Mouse (Mus musculus) kidney, embryonic 15.5 days (tissue): Measurements from ENCODE around the gene Gstm3. TPM values are rescaled to one million over a fixed set of nuclear protein-coding genes. Genes with fewer than 3 reads are reported as not detected.
"Not testable (repeated sequence)": the region's sequence is repeated elsewhere in the genome, so short reads cannot be mapped to it uniquely, and the experiment has no call there.

Source experiments
- ATAC-seq: fragments of 200-750 bp; cut with Nextera tagmentation; replicated peaks from 2 replicates; pipeline ENCODE4 v1.8.0; 2017; ENCODE audit warnings: moderate TSS enrichment; ENCODE audit not compliant: low FRiP score
- H3K27ac ChIP-seq: fragments of 300-500 bp; sonication (generic); 2 replicates; pipeline ENCODE4 v1.5.1; 2015; ENCODE audit warnings: mild to moderate bottlenecking, inconsistent platforms
- H3K27me3 ChIP-seq: fragments of 300-500 bp; sonication (generic); 2 replicates; pipeline ENCODE4 v1.6.1; 2015; ENCODE audit warnings: inconsistent platforms
- H3K36me3 ChIP-seq: fragments of 300-500 bp; sonication (generic); 2 replicates; pipeline ENCODE4 v1.6.1; 2015; ENCODE audit warnings: inconsistent platforms
- H3K4me1 ChIP-seq: fragments of 300-500 bp; sonication (generic); 2 replicates; pipeline ENCODE4 v1.6.1; 2015; ENCODE audit warnings: inconsistent platforms
- H3K4me2 ChIP-seq: fragments of 300-500 bp; sonication (generic); 2 replicates; pipeline ENCODE4 v1.6.1; 2015; ENCODE audit warnings: moderate library complexity, mild to moderate bottlenecking, inconsistent platforms
- H3K4me3 ChIP-seq: fragments of 300-500 bp; sonication (generic); replicated peaks from 2 replicates; pipeline ENCODE4 v1.5.1; 2015; ENCODE audit warnings: mild to moderate bottlenecking, inconsistent platforms
- H3K9ac ChIP-seq: fragments of 300-500 bp; sonication (generic); 2 replicates; pipeline ENCODE4 v1.6.1; 2015; ENCODE audit warnings: mild to moderate bottlenecking, inconsistent platforms
- H3K9me3 ChIP-seq: fragments of 300-500 bp; sonication (generic); replicated peaks from 2 replicates; pipeline ENCODE4 v1.6.1; 2016; ENCODE audit warnings: inconsistent platforms
- WGBS: fragments of 180-500 bp; shearing (Covaris S2); methylation state at CpG from one replicate; pipeline ENCODE4 v1.1.7; 2015; ENCODE audit warnings: mixed read lengths; 5-methylcytosine and 5-hydroxymethylcytosine counted together
- polyA plus RNA-seq: library from polyadenylated mRNA; unstranded; fragments of >200 nt; fragmentation: Nextera tagmentation; extraction: Ambion mirVana; gene quantifications from 2 replicates; pipeline ENCODE4 v1.2.1, GENCODE M21; 2015

Gstm3 gene
- polyA plus RNA-seq, 1 experiment from 2014 or later, result 0.66 TPM

- Histone ChIP-seq H3K4me3 (no peak overlapping the region), H3K9ac (no peak overlapping the region), H3K27me3 (no peaks in the 10 kb centered on the region), H3K9me3 (no peaks in the 10 kb centered on the region), H3K4me1 (peaks cover 3% of the 10 kb centered on the region; the same call in 1 of the 2 replicates), H3K27ac (no peak overlapping the region), H3K36me3 (no peaks in the 10 kb centered on the region), H3K4me2 (no peak overlapping the region)
- no peak for ATAC-seq
- WGBS, result over 99% methylated on average over 5 of the region's 5 CpGs
These were observed 2.5 kb downstream of the Gstm3 start for GRCm38 (mm10) chr3:107966631-107967030.

- Histone ChIP-seq H3K9ac (no peak overlapping the region), H3K36me3 (no peaks in the 10 kb centered on the region), H3K4me3 (no peak overlapping the region), H3K4me1 (peaks cover 3% of the 10 kb centered on the region; the same call in 1 of the 2 replicates), H3K27me3 (no peaks in the 10 kb centered on the region), H3K9me3 (no peaks in the 10 kb centered on the region), H3K4me2 (no peak overlapping the region), H3K27ac (no peak overlapping the region)
- ATAC-seq, result no peak
- 52% methylated on average over 1 of the region's 1 CpGs for WGBS
These were observed 3.5 kb downstream of the Gstm3 start for GRCm38 (mm10) chr3:107965592-107965991.

GRCm38 (mm10) chr3:107964656-107965308 lies 4.3 kb downstream of the Gstm3 start:
- Histone ChIP-seq H3K36me3 (no peaks in the 10 kb centered on the region), H3K9me3 (no peaks in the 10 kb centered on the region), H3K4me2 (no peak overlapping the region), H3K4me3 (no peak overlapping the region), H3K4me1 (peaks cover 5% of the 10 kb centered on the region; the same call in 1 of the 2 replicates), H3K27me3 (no peaks in the 10 kb centered on the region), H3K27ac (no peak overlapping the region), H3K9ac (no peak overlapping the region)
- WGBS, result 73% methylated on average over 5 of the region's 5 CpGs
- no peak for ATAC-seq

- 84% methylated on average over 4 of the region's 4 CpGs for WGBS
- Histone ChIP-seq H3K9ac (no peak overlapping the region), H3K4me2 (no peak overlapping the region), H3K4me1 (peaks cover 5% of the 10 kb centered on the region; the same call in 1 of the 2 replicates), H3K9me3 (no peaks in the 10 kb centered on the region), H3K36me3 (no peaks in the 10 kb centered on the region), H3K27ac (no peak overlapping the region), H3K27me3 (no peaks in the 10 kb centered on the region), H3K4me3 (no peak overlapping the region)
- ATAC-seq, result no peak
These were observed 5.1 kb downstream of the Gstm3 start for GRCm38 (mm10) chr3:107964026-107964425.

GRCm38 (mm10) chr3:107955260-107955659 lies 13.8 kb downstream of the Gstm3 start:
- not testable (repeated sequence) for H3K9ac ChIP-seq, H3K9me3 ChIP-seq, H3K4me2 ChIP-seq, ATAC-seq, H3K36me3 ChIP-seq, H3K27me3 ChIP-seq, H3K27ac ChIP-seq, H3K4me3 ChIP-seq
- 90% methylated on average over 9 of the region's 9 CpGs for WGBS
- H3K4me1 ChIP-seq, result peaks cover 13% of the 10 kb centered on the region

- peak; percentile 20; the same call in 1 of the 2 replicates for ATAC-seq
- H3K27ac ChIP-seq, result no peak overlapping the region
- H3K4me1 ChIP-seq, result peaks cover 10% of the 10 kb centered on the region
- H3K4me3 ChIP-seq, result no peak overlapping the region
- H3K9ac ChIP-seq, result no peak overlapping the region
- no peaks in the 10 kb centered on the region for H3K9me3 ChIP-seq
- no peaks in the 10 kb centered on the region; the same call in 1 of the 2 replicates for H3K27me3 ChIP-seq
- H3K4me2 ChIP-seq, result no peak overlapping the region
- no peaks in the 10 kb centered on the region for H3K36me3 ChIP-seq
- 68% methylated on average over 5 of the region's 5 CpGs for WGBS
These were observed 15.2 kb downstream of the Gstm3 start for GRCm38 (mm10) chr3:107953906-107954305.

GRCm38 (mm10) chr3:107953328-107953755 lies 15.7 kb downstream of the Gstm3 start:
- Histone ChIP-seq H3K9ac (no peak overlapping the region), H3K9me3 (no peaks in the 10 kb centered on the region), H3K36me3 (no peaks in the 10 kb centered on the region), H3K4me3 (no peak overlapping the region), H3K4me1 (peaks cover 10% of the 10 kb centered on the region), H3K27ac (no peak overlapping the region), H3K27me3 (no peaks in the 10 kb centered on the region; the same call in 1 of the 2 replicates), H3K4me2 (no peak overlapping the region)
- 24% methylated on average over 6 of the region's 6 CpGs for WGBS
- ATAC-seq, result peak; percentile 79

GRCm38 (mm10) chr3:107950531-107950930 lies 18.6 kb downstream of the Gstm3 start:
- 88% methylated on average over 11 of the region's 11 CpGs for WGBS
- Histone ChIP-seq H3K9me3 (no peaks in the 10 kb centered on the region), H3K4me2 (no peak overlapping the region), H3K4me1 (peaks cover 8% of the 10 kb centered on the region), H3K4me3 (no peak overlapping the region), H3K27me3 (no peaks in the 10 kb centered on the region; the same call in 1 of the 2 replicates), H3K27ac (no peak overlapping the region), H3K36me3 (no peaks in the 10 kb centered on the region), H3K9ac (no peak overlapping the region)
- no peak for ATAC-seq

GRCm38 (mm10) chr3:107949461-107949860 lies 19.6 kb downstream of the Gstm3 start:
- H3K27me3 ChIP-seq, ATAC-seq, H3K4me2 ChIP-seq, H3K4me3 ChIP-seq, H3K4me1 ChIP-seq, H3K36me3 ChIP-seq, H3K9me3 ChIP-seq, H3K27ac ChIP-seq, H3K9ac ChIP-seq: not testable (repeated sequence)
- WGBS, result 80% methylated on average over 1 of the region's 1 CpGs

- Histone ChIP-seq H3K27ac (no peak overlapping the region), H3K9ac (no peak overlapping the region), H3K27me3 (no peaks in the 10 kb centered on the region; the same call in 1 of the 2 replicates), H3K4me2 (no peak overlapping the region), H3K9me3 (no peaks in the 10 kb centered on the region), H3K4me1 (peaks cover 6% of the 10 kb centered on the region), H3K36me3 (no peaks in the 10 kb centered on the region), H3K4me3 (no peak overlapping the region)
- 64% methylated on average over 4 of the region's 4 CpGs for WGBS
- no peak for ATAC-seq
These were observed 23.4 kb downstream of the Gstm3 start for GRCm38 (mm10) chr3:107945729-107946128.

- 13% methylated on average over 20 of the region's 20 CpGs for WGBS
- H3K27me3 ChIP-seq, result no peaks in the 10 kb centered on the region; the same call in 1 of the 2 replicates
- H3K36me3 ChIP-seq, result no peaks in the 10 kb centered on the region
- ATAC-seq, result peak; percentile 79
- no peak within 1 kb of the TSS for H3K27ac ChIP-seq
- H3K4me2 ChIP-seq, result peak within 1 kb of the TSS; percentile 62
- H3K4me1 ChIP-seq, result peaks cover 10% of the 10 kb centered on the region
- H3K9ac ChIP-seq, result 0 out of 2 replicates have a peak within 1 kb of the TSS, but pooled peaks have one; percentile 14
- no peaks in the 10 kb centered on the region for H3K9me3 ChIP-seq
- peak within 1 kb of the TSS; percentile 34 for H3K4me3 ChIP-seq
These were observed 25.7 kb downstream of the Gstm3 start, which contains the start of gene Gstm6 for GRCm38 (mm10) chr3:107943239-107943990. Gene Gstm6, minus strand, starts transcription at chr3:107943749.

GRCm38 (mm10) chr3:107941261-107941660 lies 27.8 kb downstream of the Gstm3 start:
- no peaks in the 10 kb centered on the region for H3K27me3 ChIP-seq
- H3K4me2 ChIP-seq, result no peak overlapping the region
- H3K27ac ChIP-seq, result no peak overlapping the region
- peaks cover 10% of the 10 kb centered on the region for H3K4me1 ChIP-seq
- H3K36me3 ChIP-seq, result no peaks in the 10 kb centered on the region
- no peak overlapping the region for H3K9ac ChIP-seq
- WGBS, result 83% methylated on average over 4 of the region's 4 CpGs
- ATAC-seq, result no peak
- no peak overlapping the region for H3K4me3 ChIP-seq
- H3K9me3 ChIP-seq, result no peaks in the 10 kb centered on the region
